Mouse (Mus musculus): ENCODE measurements around the gene Cyth1.

DNA sequence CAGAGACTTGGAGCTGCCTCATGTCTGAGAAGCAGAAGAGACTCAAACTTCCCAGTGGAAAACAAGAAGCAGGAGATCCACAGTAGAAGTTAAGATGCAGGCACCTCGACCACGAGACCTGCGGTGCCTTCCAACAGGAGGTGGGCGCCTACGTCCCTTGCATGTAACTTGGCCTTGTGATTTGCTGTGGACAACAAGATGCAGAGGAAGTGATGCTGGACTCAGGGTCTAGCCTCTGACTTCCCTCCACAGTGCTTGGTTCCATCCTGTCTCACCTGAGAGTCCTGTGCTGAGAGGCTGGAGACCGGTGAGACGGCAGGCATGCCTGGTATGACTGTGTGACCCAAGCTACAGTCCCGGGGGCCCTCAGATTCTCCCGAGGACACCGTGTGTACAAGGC, 101.9 kb downstream of the Cyth1 start:
- TF ChIP-seq CTCF (IDR thresholded peaks at IDR 0.05) (no peak), POLR2A (IDR thresholded peaks at IDR 0.05; ENCODE audit: insufficient read depth, low read depth, low read length) (no peak), EP300 (IDR thresholded peaks at IDR 0.05; ENCODE audit: insufficient read depth, low read depth, low read length) (no peak)
